Mouse (Mus musculus) adrenal gland, adult 2 months (tissue): ENCODE data around the gene Myb. TPM values are rescaled to one million over a fixed set of nuclear protein-coding genes. Genes with fewer than 3 reads are reported as not detected.
A peak's percentile ranks its signal among the peaks of the same experiment; 100 is the strongest.

Experiments
- DNase-seq: peaks from one replicate; pipeline ENCODE4 v3.0.0; 2021
- long read RNA-seq: library from polyadenylated mRNA; stranded (forward); transcript quantifications from one replicate; pipeline ENCODE4 v2.0.0, GENCODE M21; 2021
- polyA plus RNA-seq: library from polyadenylated mRNA; depleted of rRNA; stranded (reverse); fragments of >200 nt; gene quantifications from 2 replicates; pipeline ENCODE4 v1.2.3, GENCODE M21; 2012; rRNA removed
- total RNA-seq, 2 experiments: library from RNA; stranded (reverse); gene quantifications; 2 replicates each; pipeline ENCODE4 v1.2.3; 2021

The Myb gene
- total RNA-seq (under 1 TPM; 0.10 to 0.29 TPM), polyA plus RNA-seq (0.03 and 0.09 TPM in 2 replicates)
- long read RNA-seq: 0 reads

GRCm38 (mm10) chr10:21160537-21161358 lies at the start of gene Myb:
Myb (minus strand) TSS chr10:21160984.
- peak; percentile 82 for DNase-seq

- DNase-seq: no peak
Measured at GRCm38 (mm10) chr10:21207378-21207777, 46.6 kb upstream of the Myb start.

- DNase-seq: no peak
Measured at GRCm38 (mm10) chr10:21206232-21206631, 45.4 kb upstream of the Myb start.

- DNase-seq: peak; percentile 53
Measured at GRCm38 (mm10) chr10:21204496-21205085, 43.8 kb upstream of the Myb start.

GRCm38 (mm10) chr10:21203886-21204285 lies 43.1 kb upstream of the Myb start:
- DNase-seq: no peak

DNA sequence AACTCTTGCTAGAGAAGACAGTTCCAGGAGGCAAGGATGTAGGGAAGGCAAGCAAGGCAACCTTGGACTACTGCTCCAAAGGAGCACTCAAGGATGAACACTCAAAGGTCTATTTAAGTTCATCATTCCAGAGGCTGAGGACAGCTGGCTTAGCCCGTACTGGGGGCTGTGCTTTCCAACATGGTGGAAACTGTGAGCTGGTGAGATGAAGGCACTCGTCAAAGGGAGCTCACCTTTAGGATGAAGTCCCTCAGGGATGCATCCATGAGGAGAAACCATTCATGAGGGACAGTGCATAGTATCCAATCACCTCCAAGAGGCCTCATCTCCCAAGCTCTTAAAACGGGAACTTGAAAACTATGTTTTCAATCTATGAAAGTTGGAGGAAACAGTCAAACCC lies 42.7 kb upstream of the Myb start:
- no peak for DNase-seq

- DNase-seq: no peak
Measured at GRCm38 (mm10) chr10:21200761-21201160, 40.0 kb upstream of the Myb start.

DNA sequence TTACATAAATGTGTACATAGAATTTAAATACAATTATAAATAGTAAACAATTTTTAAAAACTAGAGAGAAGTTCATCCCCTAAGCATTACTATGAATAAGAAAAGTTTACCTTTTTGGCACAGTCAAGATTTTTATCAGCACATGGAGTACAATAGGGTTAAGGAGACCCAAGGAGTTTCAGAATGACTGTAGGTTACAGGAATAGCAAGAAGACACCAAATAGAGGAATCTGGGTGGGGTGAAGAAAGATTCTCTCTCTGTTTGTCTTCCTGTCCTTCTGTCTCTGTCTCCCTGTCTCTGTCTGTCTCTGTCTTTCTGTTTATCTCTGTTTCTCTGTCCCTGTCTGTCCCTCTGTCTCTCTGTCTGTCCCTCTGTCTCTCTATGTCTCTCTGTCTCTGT lies 39.5 kb upstream of the Myb start:
- DNase-seq: no peak

- DNase-seq: no peak
Measured at GRCm38 (mm10) chr10:21196646-21197116, 35.9 kb upstream of the Myb start.

DNA sequence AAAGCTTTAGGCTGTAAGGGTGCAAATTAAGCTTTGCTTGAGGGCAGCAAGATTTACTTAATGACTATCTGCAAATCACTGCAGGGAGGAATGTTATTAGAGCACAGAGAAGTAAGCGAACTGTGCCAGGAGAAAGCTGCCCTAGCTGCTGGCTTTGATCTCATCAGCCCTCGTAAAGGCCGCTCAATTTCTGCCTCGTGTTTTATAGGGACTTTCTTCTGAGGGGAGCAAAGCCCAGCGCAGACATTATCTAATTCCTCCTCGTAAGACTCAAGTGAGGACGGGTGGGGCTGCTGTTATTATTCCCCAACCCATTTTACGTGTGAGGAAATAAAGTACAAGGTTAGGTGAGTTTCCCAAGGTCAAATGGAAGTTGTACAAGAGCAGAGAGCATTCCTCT lies 34.8 kb upstream of the Myb start:
- DNase-seq: peak; percentile 8

DNA sequence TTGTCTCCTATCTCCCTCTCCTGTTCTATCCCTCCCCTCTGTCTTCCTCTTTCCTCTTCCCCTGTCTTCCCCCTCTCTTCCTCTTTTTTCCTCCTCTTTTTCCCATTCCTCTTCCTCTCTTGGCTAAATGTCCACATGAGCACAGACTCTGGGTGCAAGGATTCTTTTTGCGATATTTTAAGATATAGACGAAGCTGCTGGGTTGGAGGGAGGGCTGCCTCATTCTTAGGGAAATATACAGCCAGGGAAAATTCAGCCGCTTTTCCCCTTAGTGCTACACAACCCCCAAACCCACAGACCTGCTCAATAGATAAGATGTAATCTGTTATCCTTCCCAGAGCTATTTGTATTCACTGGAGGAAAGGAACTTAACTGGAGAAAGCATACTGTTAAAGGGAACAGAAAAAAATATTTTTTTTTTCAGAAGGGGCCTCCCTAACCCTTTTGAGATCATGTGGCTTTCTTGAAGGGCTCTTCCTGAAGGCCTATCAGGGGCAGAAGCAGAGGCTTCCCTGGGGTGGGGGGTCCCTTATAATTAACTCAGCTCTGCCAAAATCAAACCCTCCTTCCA lies 33.2 kb upstream of the Myb start:
- DNase-seq: no peak

DNA sequence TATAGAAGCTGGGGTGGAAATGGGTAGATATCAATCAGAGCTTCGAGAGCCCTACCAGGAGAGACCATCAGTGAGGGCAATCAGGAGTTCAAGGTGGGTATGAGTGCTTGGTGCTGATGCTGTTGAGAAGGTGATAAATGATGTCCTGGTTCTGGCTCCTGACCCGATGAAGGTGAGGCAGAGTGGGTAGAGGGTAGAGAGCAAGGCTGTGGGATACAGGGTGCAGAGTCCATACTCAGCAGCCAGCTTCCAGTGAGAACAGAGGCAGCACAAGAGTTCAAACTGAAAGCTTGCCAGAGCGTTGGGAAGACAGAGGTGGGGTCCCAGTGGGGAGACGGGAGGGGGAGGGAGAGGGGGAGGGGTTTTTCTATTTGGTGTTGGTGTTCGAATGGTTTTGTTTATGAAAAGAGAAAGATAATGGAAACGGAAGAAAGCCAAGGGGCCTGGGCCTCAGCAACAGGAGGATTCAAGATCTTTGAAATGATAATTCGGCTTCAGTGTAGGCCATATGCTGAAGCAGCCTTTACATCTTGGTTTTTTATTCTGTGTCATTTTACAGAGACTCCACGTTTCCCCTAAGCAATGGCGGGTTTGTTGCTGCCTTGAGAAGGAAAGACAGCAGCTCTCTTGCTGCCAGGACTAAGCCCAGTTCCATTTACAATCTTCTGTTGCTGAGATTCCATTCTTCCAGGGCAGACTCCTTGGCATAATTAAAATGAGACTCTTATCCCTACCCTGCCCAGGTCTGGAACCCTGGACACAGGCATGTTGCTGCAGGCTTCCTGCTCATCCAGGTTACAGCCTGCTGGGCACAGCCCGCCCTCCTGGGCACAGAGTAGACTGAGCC lies 32.5 kb upstream of the Myb start:
- no peak for DNase-seq

- no peak for DNase-seq
Measured at GRCm38 (mm10) chr10:21192436-21192835, 31.7 kb upstream of the Myb start.

DNA sequence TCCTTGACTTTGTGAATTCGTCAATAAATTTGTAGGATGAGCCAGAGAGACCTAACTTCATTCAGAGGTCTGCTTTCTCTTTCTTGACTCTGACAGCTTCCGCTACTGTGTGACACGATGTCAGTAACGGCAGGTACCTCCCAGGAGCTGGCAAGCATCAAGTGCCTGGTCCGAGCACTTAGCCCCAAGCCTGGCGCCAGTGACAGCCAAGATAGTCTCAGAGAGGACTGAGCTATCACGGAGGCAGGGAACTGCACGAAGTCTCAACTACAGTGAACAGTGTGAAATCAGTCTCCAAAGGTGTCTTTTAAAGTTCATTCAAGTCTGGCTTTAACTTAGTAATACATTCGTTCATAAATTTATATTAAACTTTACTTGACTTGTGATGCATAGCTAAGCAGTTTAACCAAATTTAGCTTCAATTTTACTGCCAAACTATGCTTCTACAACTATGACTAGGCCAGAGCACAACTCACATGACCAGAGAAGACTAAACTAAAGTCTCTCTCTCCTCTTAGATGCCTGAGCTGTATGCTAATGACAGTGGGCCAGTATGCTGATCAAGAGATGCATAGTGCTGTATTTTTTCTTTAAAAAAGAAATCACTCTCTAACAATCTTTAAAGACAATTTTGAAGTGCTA lies 29.1 kb upstream of the Myb start:
- DNase-seq: no peak

GRCm38 (mm10) chr10:21189275-21189601 lies 28.5 kb upstream of the Myb start:
- DNase-seq: no peak

GRCm38 (mm10) chr10:21188564-21189274 lies 27.9 kb upstream of the Myb start:
- peak; percentile 60 for DNase-seq

DNA sequence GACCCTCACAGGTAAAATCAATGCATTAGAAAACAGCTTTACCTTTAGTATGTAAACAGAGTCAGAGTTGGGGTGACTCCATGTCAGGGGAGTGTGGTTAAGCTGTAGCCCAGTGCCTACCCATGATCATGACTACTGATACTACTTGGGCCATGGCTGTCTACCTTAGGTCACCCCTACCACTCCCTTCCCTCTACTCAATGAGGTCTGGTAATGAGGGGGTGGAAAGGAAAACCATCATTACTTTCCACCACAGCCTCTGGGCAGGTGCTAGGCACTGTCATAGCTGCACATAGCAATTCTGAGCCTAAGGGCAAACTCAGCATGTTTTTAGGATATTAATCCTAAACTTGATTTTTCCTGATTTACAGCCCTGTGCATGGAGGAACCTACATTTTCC lies 27.1 kb upstream of the Myb start:
- no peak for DNase-seq

DNA sequence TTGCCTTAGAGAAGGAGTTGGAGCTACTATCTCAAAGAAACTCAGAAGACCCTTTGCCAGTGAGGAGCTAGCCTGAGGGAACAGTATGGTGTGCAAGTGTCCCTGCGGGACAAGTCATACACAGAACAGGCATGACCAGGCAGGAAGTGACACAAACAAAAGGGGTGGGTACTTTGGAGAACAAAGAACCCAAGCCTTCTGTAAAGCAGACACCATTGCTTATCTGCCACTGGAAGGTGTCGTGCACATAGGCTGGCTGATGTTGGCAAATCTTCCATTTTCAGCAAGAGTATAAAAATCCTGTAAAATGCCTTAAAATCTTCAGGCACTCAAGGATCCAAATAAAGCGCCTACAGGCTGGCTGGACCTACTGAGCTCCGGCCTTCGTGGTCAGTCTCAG lies 25.9 kb upstream of the Myb start:
- no peak for DNase-seq

GRCm38 (mm10) chr10:21178711-21179110 lies 17.9 kb upstream of the Myb start:
- DNase-seq: no peak

GRCm38 (mm10) chr10:21178281-21178680 lies 17.5 kb upstream of the Myb start:
- no peak for DNase-seq

GRCm38 (mm10) chr10:21172650-21173200 lies 11.9 kb upstream of the Myb start:
- peak; percentile 21 for DNase-seq
